Mouse (Mus musculus) kidney, adult 2 months (tissue): Measurements from ENCODE around the gene Cd86.

ENCODE experiments used
- CTCF ChIP-seq: fragments of 200-500 bp; conservative IDR thresholded peaks from 2 replicates; pipeline ENCODE4 v1.5.1; 2011; ENCODE audit warnings: low read depth, mild to moderate bottlenecking, control low read depth, low read length, moderate library complexity, mixed read lengths; ENCODE audit not compliant: insufficient read depth, insufficient read length
- POLR2A ChIP-seq: fragments of 200-500 bp; IDR thresholded peaks from one replicate; pipeline ENCODE4 v1.6.1; 2011; ENCODE audit warnings: low read depth, low read length, control low read depth

DNA sequence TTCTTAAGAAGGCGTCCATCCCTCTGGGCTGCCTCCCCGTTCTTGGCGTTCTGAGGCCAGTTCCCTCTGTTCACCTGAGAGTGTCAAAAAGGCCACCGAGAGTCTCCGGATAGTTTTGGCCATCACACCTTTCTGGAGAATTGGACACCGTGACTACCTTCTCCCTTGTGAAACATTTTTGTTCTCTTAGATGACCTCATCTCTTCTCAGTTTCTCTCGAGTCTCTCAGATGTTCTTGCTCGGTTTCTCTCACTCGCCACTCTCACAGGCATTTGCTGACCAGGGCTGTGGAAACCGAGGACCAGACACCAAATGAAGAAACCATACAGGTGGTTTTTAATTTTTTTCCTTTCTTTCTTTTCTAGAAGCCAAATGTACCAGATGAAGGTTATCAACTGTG lies 4.6 kb downstream of the Cd86 start:
- no peak for TF ChIP-seq POLR2A
- TF ChIP-seq CTCF = no peak
